Comparison of ENCODE assay signal across 10 mouse cellular contexts in genomic region chr7:111297174-111297902, GRCm38 (mm10).
DNase-seq lines count a peak whose midpoint lies in the region; ATAC-seq and TF ChIP-seq lines count a peak whose summit lies in the region.
"Had no signal": no experiment of that assay in that cellular context is flagged by ENCODE, and none has a peak within 500 bp of the region (broad histone marks: within the 10 kb centered on the region; RNA-seq: fewer than 3 reads in every experiment).

No protein-coding gene starts in this region.

- CTCF ChIA-PET in Patski (lab: Charles Lee), result interaction anchor here (0.9 to 1.7 kb wide), 5 partner anchors 12 to 675 kb away, joined by 3 to 5 read pairs (median 3); no protein-coding TSS in a partner anchor

- DNase-seq in forebrain, postnatal 0 days, result peak; percentile 35
- no peak for DNase-seq in forebrain, embryonic 10.5 days (ENCODE audit: extremely low spot score, low spot score)
- DNase-seq in Patski (ENCODE audit: low read depth, low spot score), result peak; percentile 73
- DNase-seq in frontal cortex, adult 2 months (ENCODE audit: extremely low spot score in 1 of 2, low spot score in 1 of 2), result peak; percentile 61 to 74
- DNase-seq in left cerebral cortex, postnatal 25 days (ENCODE audit: low spot score in 2 of 2), result peak; percentile 54 to 91
- no peak for DNase-seq in adrenal gland, postnatal 14 days
- DNase-seq in urinary bladder, postnatal 14 days (ENCODE audit: low spot score), result no peak

- no peak for ATAC-seq in forebrain, postnatal 0 days
- ATAC-seq in Patski, result peak; percentile 87
- no peak for ATAC-seq in inflammation-experienced regulatory T-cells, adult 6 months

- POLR2A ChIA-PET in Patski (lab: Charles Lee), result interaction anchor here (1.0 to 1.2 kb wide), 2 partner anchors 59 to 214 kb away, joined by 3 read pairs; partner anchors contain the start of gene Eif4g2

- H3K4me3 ChIP-seq in forebrain, postnatal 0 days (ENCODE audit: low read depth, low read length), result no peak overlapping the region
- no peak overlapping the region for H3K4me3 ChIP-seq in forebrain, embryonic 10.5 days
- H3K4me3 ChIP-seq: heart, embryonic 12.5 days; lung, embryonic 15.5 days had no signal

- no peak overlapping the region for H3K4me2 ChIP-seq in forebrain, postnatal 0 days (ENCODE audit: low read depth)
- H3K4me2 ChIP-seq: heart, embryonic 12.5 days; lung, embryonic 15.5 days had no signal

- H3K27me3 ChIP-seq in forebrain, postnatal 0 days (ENCODE audit: insufficient read depth, low read length), result no peaks in the 10 kb centered on the region
- no peaks in the 10 kb centered on the region for H3K27me3 ChIP-seq in forebrain, embryonic 10.5 days (ENCODE audit: poor library complexity, severe bottlenecking)
- no peaks in the 10 kb centered on the region for H3K27me3 ChIP-seq in Patski
- H3K27me3 ChIP-seq: heart, embryonic 12.5 days; lung, embryonic 15.5 days had no signal

- H3K9ac ChIP-seq in forebrain, postnatal 0 days, result no peak overlapping the region
- H3K9ac ChIP-seq: heart, embryonic 12.5 days; lung, embryonic 15.5 days had no signal

- 0 out of 2 replicates have a peak overlapping the region, but pooled peaks have one; percentile 9 for H3K27ac ChIP-seq in forebrain, postnatal 0 days (ENCODE audit: low read depth, low read length)
- H3K27ac ChIP-seq in forebrain, embryonic 10.5 days, result no peak overlapping the region
- H3K27ac ChIP-seq: lung, embryonic 15.5 days had no signal

- in situ Hi-C loops in Patski (cut with MboI; ENCODE audit: low pct_unique_long_range_greater_than_20kb), result no loop called here

- intact Hi-C loops in left cerebral cortex, postnatal 25 days (cut with DNase I), result loop anchor here (1.0 to 5.0 kb wide), 6 partner anchors 24 to 140 kb away; no protein-coding TSS in a partner anchor

- WGBS in forebrain, postnatal 0 days, result 62% methylated on average over 9 of the region's 9 CpGs
- 85% methylated on average over 9 of the region's 9 CpGs for WGBS in forebrain, embryonic 10.5 days

- H3K4me1 ChIP-seq in forebrain, postnatal 0 days (ENCODE audit: insufficient read depth), result no peaks in the 10 kb centered on the region
- peaks cover 11% of the 10 kb centered on the region; the same call in 1 of the 2 replicates for H3K4me1 ChIP-seq in forebrain, embryonic 10.5 days
- H3K4me1 ChIP-seq: heart, embryonic 12.5 days; lung, embryonic 15.5 days had no signal

- H3K9me3 ChIP-seq in forebrain, postnatal 0 days (ENCODE audit: low read length), result no peaks in the 10 kb centered on the region
- no peaks in the 10 kb centered on the region for H3K9me3 ChIP-seq in forebrain, embryonic 10.5 days
- H3K9me3 ChIP-seq: heart, embryonic 12.5 days; lung, embryonic 15.5 days had no signal

- no peaks in the 10 kb centered on the region for H3K36me3 ChIP-seq in forebrain, postnatal 0 days (ENCODE audit: insufficient read depth)
- no peaks in the 10 kb centered on the region for H3K36me3 ChIP-seq in forebrain, embryonic 10.5 days (replicated peaks)
- H3K36me3 ChIP-seq: heart, embryonic 12.5 days; lung, embryonic 15.5 days had no signal

- no peak for TF ChIP-seq CTCF in forebrain, postnatal 0 days (IDR thresholded peaks at IDR 0.05; ENCODE audit: low read depth)
- TF ChIP-seq CTCF in Patski (IDR thresholded peaks at IDR 0.05), result no peak

Comparison
In these comparisons a context has a peak if more than half of its experiments do, and no peak if none do; other contexts are left out.
1. DNase-seq: peak in forebrain, postnatal 0 days (single experiment), Patski (single experiment), frontal cortex, adult 2 months (2 of 2) and left cerebral cortex, postnatal 25 days (2 of 2); none in forebrain, embryonic 10.5 days (single experiment), adrenal gland, postnatal 14 days (single experiment) and urinary bladder, postnatal 14 days (single experiment).